Mouse (Mus musculus): ENCODE results near the gene Hist1h4d.

- TF ChIP-seq CTCF (IDR thresholded peaks at IDR 0.05 in 2 of 3, conservative IDR thresholded peaks at IDR 0.05 in 1 of 3; ENCODE audit: control insufficient read depth in 1 of 3, insufficient read depth in 1 of 3, low read depth in 2 of 3, low read length in 3 of 3, poor library complexity in 1 of 3, severe bottlenecking in 1 of 3) (no peak), MXI1 (IDR thresholded peaks at IDR 0.05; ENCODE audit: low read depth, low read length) (no peak), TCF12 (IDR thresholded peaks at IDR 0.05; ENCODE audit: low read depth, low read length) (no peak), TAL1 (IDR thresholded peaks at IDR 0.05; ENCODE audit: low read length) (no peak)
These were observed 3.6 kb upstream of the Hist1h4d start for GRCm38 (mm10) chr13:23577835-23578234.

All from MEL (cell line).